Mouse (Mus musculus): ENCODE measurements at regions not wholly inside any gene's neighbourhood (a gene's known extent, or its start where the extent isn't known, plus 50 kb on each side); places are given as distances from the start of the nearest gene placed in this dataset.
A peak's percentile ranks its signal among the peaks of the same experiment; 100 is the strongest.

GRCm38 (mm10) chr7:73138861-73139493 lies 236.3 kb upstream of the Rgma start:
- no peak for DNase-seq (ENCODE audit: low spot score in 2 of 2)

- DNase-seq (ENCODE audit: low spot score in 2 of 2) = no peak
These were observed 235.4 kb upstream of the Rgma start for GRCm38 (mm10) chr7:73139901-73140300.

GRCm38 (mm10) chr7:73141167-73141566 lies 234.1 kb upstream of the Rgma start:
- no peak for DNase-seq (ENCODE audit: low spot score in 2 of 2)

GRCm38 (mm10) chr7:73143902-73144301 lies 231.4 kb upstream of the Rgma start:
- no peak for DNase-seq (ENCODE audit: low spot score in 2 of 2)

- DNase-seq (ENCODE audit: low spot score in 2 of 2) = no peak
These were observed 230.5 kb upstream of the Rgma start for GRCm38 (mm10) chr7:73144846-73145245.

GRCm38 (mm10) chr7:73147251-73147650 lies 228.1 kb upstream of the Rgma start:
- DNase-seq (ENCODE audit: low spot score in 2 of 2) = no peak

- DNase-seq (ENCODE audit: low spot score in 2 of 2) = no peak
These were observed 224.9 kb upstream of the Rgma start for GRCm38 (mm10) chr7:73150436-73150835.

- DNase-seq (ENCODE audit: low spot score in 2 of 2) = no peak
These were observed 223.5 kb upstream of the Rgma start for GRCm38 (mm10) chr7:73151586-73152467.

GRCm38 (mm10) chr7:73153668-73154067 lies 221.6 kb upstream of the Rgma start:
- no peak for DNase-seq (ENCODE audit: low spot score in 2 of 2)

GRCm38 (mm10) chr7:73158833-73159232 lies 216.5 kb upstream of the Rgma start:
- DNase-seq (ENCODE audit: low spot score in 2 of 2) = no peak

GRCm38 (mm10) chr7:73160968-73161367 lies 214.3 kb upstream of the Rgma start:
- no peak for DNase-seq (ENCODE audit: low spot score in 2 of 2)

GRCm38 (mm10) chr7:73163687-73164086 lies 211.6 kb upstream of the Rgma start:
- no peak for DNase-seq (ENCODE audit: low spot score in 2 of 2)

GRCm38 (mm10) chr7:73165521-73165920 lies 209.8 kb upstream of the Rgma start:
- DNase-seq (ENCODE audit: low spot score in 2 of 2) = no peak

- no peak for DNase-seq (ENCODE audit: low spot score in 2 of 2)
These were observed 205.9 kb upstream of the Rgma start for GRCm38 (mm10) chr7:73169416-73169815.

GRCm38 (mm10) chr7:73172615-73173014 lies 202.7 kb upstream of the Rgma start:
- DNase-seq (ENCODE audit: low spot score in 2 of 2) = no peak

- DNase-seq (ENCODE audit: low spot score in 2 of 2) = no peak
These were observed 191.5 kb upstream of the Rgma start for GRCm38 (mm10) chr7:73183761-73184160.

- no peak for DNase-seq (ENCODE audit: low spot score in 2 of 2)
These were observed 190.9 kb upstream of the Rgma start for GRCm38 (mm10) chr7:73184208-73185070.

GRCm38 (mm10) chr7:73185071-73185531 lies 190.2 kb upstream of the Rgma start:
- DNase-seq (ENCODE audit: low spot score in 2 of 2) = no peak

- no peak for DNase-seq (ENCODE audit: low spot score in 2 of 2)
These were observed 189.7 kb upstream of the Rgma start for GRCm38 (mm10) chr7:73185591-73185990.

GRCm38 (mm10) chr7:73186501-73186900 lies 188.8 kb upstream of the Rgma start:
- peak in 1 of 2 experiments; percentile 64 for DNase-seq (ENCODE audit: low spot score in 2 of 2)

- DNase-seq (ENCODE audit: low spot score in 2 of 2) = no peak
These were observed 183.7 kb upstream of the Rgma start for GRCm38 (mm10) chr7:73191388-73192278.
